Mouse (Mus musculus): Measurements from ENCODE around the gene Gm49369. TPM values are rescaled to one million over a fixed set of nuclear protein-coding genes. Genes with fewer than 3 reads are reported as not detected.

The Gm49369 gene
- polyA plus RNA-seq, 1 experiment from 2014 or later, result 1.4 TPM

DNA sequence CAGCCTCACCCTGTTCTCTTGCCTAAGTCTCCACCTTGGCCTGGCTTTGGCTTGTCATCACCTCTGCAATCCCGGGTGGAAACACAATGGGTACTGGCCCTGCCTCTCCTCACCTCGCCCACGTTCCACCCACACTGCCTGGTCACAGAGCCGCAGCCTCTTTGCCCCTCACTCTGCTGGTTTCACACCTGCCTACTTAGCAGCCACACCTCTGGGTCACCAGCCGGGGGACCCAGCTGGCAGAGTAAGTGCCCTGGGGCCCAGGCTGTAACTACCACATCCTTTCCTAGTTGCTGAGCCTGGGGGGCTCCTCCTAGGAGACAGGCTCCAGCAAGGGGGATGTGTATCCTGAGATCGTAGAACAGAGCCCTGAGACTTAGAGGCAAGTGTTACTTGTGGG is 3.3 kb downstream of the Gm49369 start:
- no peaks in the 10 kb centered on the region for H3K9me3 ChIP-seq (replicated peaks; ENCODE audit: control insufficient read depth, low read length)
- H3K27ac ChIP-seq (ENCODE audit: low read length), result peak overlapping the region; percentile 76
- H3K4me1 ChIP-seq (ENCODE audit: control insufficient read depth, low read depth, low read length), result peaks cover 73% of the 10 kb centered on the region
- H3K36me3 ChIP-seq (ENCODE audit: control insufficient read depth, insufficient read depth), result peaks cover 80% of the 10 kb centered on the region
- no peaks in the 10 kb centered on the region for H3K27me3 ChIP-seq (ENCODE audit: control insufficient read depth, insufficient read depth, low read depth, low read length)
- H3K4me3 ChIP-seq (ENCODE audit: low read depth, low read length), result no peak overlapping the region
- no peak overlapping the region for H3K9ac ChIP-seq (ENCODE audit: low read depth, low read length)
- no peak overlapping the region for H3K4me2 ChIP-seq (ENCODE audit: low read depth, low read length)
- 80% methylated on average over 6 of the region's 6 CpGs for WGBS (ENCODE audit: insufficient replicate concordance)
- no peak for ATAC-seq (ENCODE audit: low read depth)

GRCm38 (mm10) chr7:142377233-142377925 is 5.1 kb downstream of the Gm49369 start:
- Histone ChIP-seq H3K9me3 (replicated peaks; ENCODE audit: control insufficient read depth, low read length) (no peaks in the 10 kb centered on the region), H3K4me1 (ENCODE audit: control insufficient read depth, low read depth, low read length) (peaks cover 62% of the 10 kb centered on the region), H3K27me3 (ENCODE audit: control insufficient read depth, insufficient read depth, low read depth, low read length) (peaks cover 12% of the 10 kb centered on the region), H3K9ac (ENCODE audit: low read depth, low read length) (peak overlapping the region; percentile 58), H3K4me2 (ENCODE audit: low read depth, low read length) (peak overlapping the region; percentile 46), H3K4me3 (ENCODE audit: low read depth, low read length) (peak overlapping the region; percentile 11), H3K36me3 (ENCODE audit: control insufficient read depth, insufficient read depth) (peaks cover 62% of the 10 kb centered on the region), H3K27ac (ENCODE audit: low read length) (peak overlapping the region; percentile 76)
- peak; percentile 84 for ATAC-seq (ENCODE audit: low read depth)
- WGBS (ENCODE audit: insufficient replicate concordance), result 30% methylated on average over 14 of the region's 14 CpGs

DNA sequence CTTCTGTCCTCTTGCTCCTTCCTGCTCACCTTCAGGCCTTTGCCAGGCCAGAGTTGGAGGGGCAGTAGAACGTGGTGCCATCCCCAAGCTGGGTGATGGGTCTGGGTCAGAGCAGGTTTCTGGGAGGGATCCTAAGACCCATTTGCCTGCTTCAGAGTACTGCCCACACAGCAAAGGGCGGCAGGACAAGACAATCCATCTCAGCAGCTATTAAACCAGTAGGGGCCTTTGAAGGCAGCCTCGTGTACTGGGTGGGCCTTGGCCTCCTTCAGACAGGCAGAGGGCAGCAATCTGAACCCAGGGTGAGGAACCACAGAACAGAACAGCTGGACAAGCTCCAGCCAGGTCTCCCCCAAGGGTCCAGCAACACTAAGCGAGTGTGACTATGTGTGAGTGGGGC is 6.4 kb downstream of the Gm49369 start:
- no peak overlapping the region; the same call in 1 of the 2 replicates for H3K9ac ChIP-seq (ENCODE audit: low read depth, low read length)
- H3K4me2 ChIP-seq (ENCODE audit: low read depth, low read length), result no peak overlapping the region
- no peak overlapping the region for H3K4me3 ChIP-seq (ENCODE audit: low read depth, low read length)
- 76% methylated on average over 4 of the region's 4 CpGs for WGBS (ENCODE audit: insufficient replicate concordance)
- peaks cover 25% of the 10 kb centered on the region for H3K27me3 ChIP-seq (ENCODE audit: control insufficient read depth, insufficient read depth, low read depth, low read length)
- H3K9me3 ChIP-seq (replicated peaks; ENCODE audit: control insufficient read depth, low read length), result no peaks in the 10 kb centered on the region
- ATAC-seq (ENCODE audit: low read depth), result no peak
- H3K27ac ChIP-seq (ENCODE audit: low read length), result peak overlapping the region; percentile 76; the same call in 1 of the 2 replicates
- peaks cover 50% of the 10 kb centered on the region for H3K36me3 ChIP-seq (ENCODE audit: control insufficient read depth, insufficient read depth)
- H3K4me1 ChIP-seq (ENCODE audit: control insufficient read depth, low read depth, low read length), result peaks cover 64% of the 10 kb centered on the region

- no peak overlapping the region for H3K9ac ChIP-seq (ENCODE audit: low read depth, low read length)
These were observed 7.2 kb downstream of the Gm49369 start for GRCm38 (mm10) chr7:142375261-142375724.

GRCm38 (mm10) chr7:142374413-142375015 is 8.0 kb downstream of the Gm49369 start:
- peaks cover 39% of the 10 kb centered on the region for H3K27me3 ChIP-seq (ENCODE audit: control insufficient read depth, insufficient read depth, low read depth, low read length)
- peaks cover 48% of the 10 kb centered on the region for H3K4me1 ChIP-seq (ENCODE audit: control insufficient read depth, low read depth, low read length)
- H3K9ac ChIP-seq (ENCODE audit: low read depth, low read length), result no peak overlapping the region
- no peak overlapping the region for H3K4me3 ChIP-seq (ENCODE audit: low read depth, low read length)
- H3K9me3 ChIP-seq (replicated peaks; ENCODE audit: control insufficient read depth, low read length), result no peaks in the 10 kb centered on the region
- peaks cover 34% of the 10 kb centered on the region for H3K36me3 ChIP-seq (ENCODE audit: control insufficient read depth, insufficient read depth)
- no peak overlapping the region for H3K4me2 ChIP-seq (ENCODE audit: low read depth, low read length)
- 82% methylated on average over 5 of the region's 5 CpGs for WGBS (ENCODE audit: insufficient replicate concordance)
- H3K27ac ChIP-seq (ENCODE audit: low read length), result no peak overlapping the region
- no peak for ATAC-seq (ENCODE audit: low read depth)

More at GRCm38 (mm10) chr7:142375261-142375724, 7.2 kb downstream of the Gm49369 start:
- H3K4me3 ChIP-seq (ENCODE audit: low read depth, low read length), result no peak overlapping the region
- H3K4me1 ChIP-seq (ENCODE audit: control insufficient read depth, low read depth, low read length), result peaks cover 56% of the 10 kb centered on the region
- 77% methylated on average over 6 of the region's 6 CpGs for WGBS (ENCODE audit: insufficient replicate concordance)
- H3K4me2 ChIP-seq (ENCODE audit: low read depth, low read length), result no peak overlapping the region
- H3K27me3 ChIP-seq (ENCODE audit: control insufficient read depth, insufficient read depth, low read depth, low read length), result peaks cover 33% of the 10 kb centered on the region
- H3K27ac ChIP-seq (ENCODE audit: low read length), result peak overlapping the region; percentile 6; the same call in 1 of the 2 replicates
- no peaks in the 10 kb centered on the region for H3K9me3 ChIP-seq (replicated peaks; ENCODE audit: control insufficient read depth, low read length)
- ATAC-seq (ENCODE audit: low read depth), result no peak
- peaks cover 42% of the 10 kb centered on the region for H3K36me3 ChIP-seq (ENCODE audit: control insufficient read depth, insufficient read depth)

- ATAC-seq (ENCODE audit: low read depth), result no peak
- no peak within 1 kb of the TSS for H3K27ac ChIP-seq (ENCODE audit: low read length)
- no peaks in the 10 kb centered on the region for H3K9me3 ChIP-seq (replicated peaks; ENCODE audit: control insufficient read depth, low read length)
- H3K4me1 ChIP-seq (ENCODE audit: control insufficient read depth, low read depth, low read length), result peaks cover 41% of the 10 kb centered on the region
- WGBS (ENCODE audit: insufficient replicate concordance), result 71% methylated on average over 8 of the region's 8 CpGs
- peaks cover 44% of the 10 kb centered on the region for H3K27me3 ChIP-seq (ENCODE audit: control insufficient read depth, insufficient read depth, low read depth, low read length)
- peaks cover 27% of the 10 kb centered on the region for H3K36me3 ChIP-seq (ENCODE audit: control insufficient read depth, insufficient read depth)
- peak within 1 kb of the TSS; percentile 59; the same call in 1 of the 2 replicates for H3K4me2 ChIP-seq (ENCODE audit: low read depth, low read length)
- peak within 1 kb of the TSS; percentile 54 for H3K4me3 ChIP-seq (ENCODE audit: low read depth, low read length)
- H3K9ac ChIP-seq (ENCODE audit: low read depth, low read length), result no peak within 1 kb of the TSS
These were observed 8.6 kb downstream of the Gm49369 start, which contains the start of gene Ifitm10 for GRCm38 (mm10) chr7:142373641-142374412. TSS of gene Ifitm10 (minus strand) at chr7:142373753.

- Histone ChIP-seq H3K36me3 (ENCODE audit: control insufficient read depth, insufficient read depth) (peaks cover 20% of the 10 kb centered on the region), H3K9me3 (replicated peaks; ENCODE audit: control insufficient read depth, low read length) (no peaks in the 10 kb centered on the region), H3K4me1 (ENCODE audit: control insufficient read depth, low read depth, low read length) (peaks cover 33% of the 10 kb centered on the region), H3K9ac (ENCODE audit: low read depth, low read length) (no peak overlapping the region), H3K27me3 (ENCODE audit: control insufficient read depth, insufficient read depth, low read depth, low read length) (peaks cover 44% of the 10 kb centered on the region), H3K27ac (ENCODE audit: low read length) (no peak overlapping the region), H3K4me2 (ENCODE audit: low read depth, low read length) (no peak overlapping the region), H3K4me3 (ENCODE audit: low read depth, low read length) (no peak overlapping the region)
- WGBS (ENCODE audit: insufficient replicate concordance), result 60% methylated on average over 5 of the region's 5 CpGs
- ATAC-seq (ENCODE audit: low read depth), result no peak
These were observed 9.4 kb downstream of the Gm49369 start for GRCm38 (mm10) chr7:142373039-142373438.

- WGBS (ENCODE audit: insufficient replicate concordance), result 3% methylated on average over 63 of the region's 64 CpGs
- 0 out of 2 replicates have a peak, but pooled peaks have one; percentile 8 for ATAC-seq (ENCODE audit: low read depth)
- Histone ChIP-seq H3K4me2 (ENCODE audit: low read depth, low read length) (peak overlapping the region; percentile 59), H3K9ac (ENCODE audit: low read depth, low read length) (peak overlapping the region; percentile 8; the same call in 1 of the 2 replicates), H3K9me3 (replicated peaks; ENCODE audit: control insufficient read depth, low read length) (no peaks in the 10 kb centered on the region), H3K4me1 (ENCODE audit: control insufficient read depth, low read depth, low read length) (peaks cover 24% of the 10 kb centered on the region), H3K36me3 (ENCODE audit: control insufficient read depth, insufficient read depth) (peaks cover 18% of the 10 kb centered on the region), H3K27ac (ENCODE audit: low read length) (no peak overlapping the region), H3K27me3 (ENCODE audit: control insufficient read depth, insufficient read depth, low read depth, low read length) (peaks cover 44% of the 10 kb centered on the region), H3K4me3 (ENCODE audit: low read depth, low read length) (peak overlapping the region; percentile 54)
These were observed 10.5 kb downstream of the Gm49369 start for GRCm38 (mm10) chr7:142371768-142372661.
